In genomic region chr15:73923438-73923837, GRCm38 (mm10) we compare ENCODE assay signal across 10 mouse cellular contexts.
DNase-seq lines count a peak whose midpoint lies in the region; ATAC-seq lines count a peak whose summit lies in the region.
"Had no signal": no experiment of that assay in that cellular context is flagged by ENCODE, and none has a peak within 500 bp of the region (broad histone marks: within the 10 kb centered on the region; RNA-seq: fewer than 3 reads in every experiment).

No protein-coding gene starts in this region.

- H3K4me3 ChIP-seq in midbrain, embryonic 13.5 days (replicated peaks): no peak overlapping the region
- no peak overlapping the region for H3K4me3 ChIP-seq in kidney, embryonic 16.5 days (ENCODE audit: low read length)
- H3K4me3 ChIP-seq: embryonic facial prominence, embryonic 15.5 days; liver, embryonic 13.5 days had no signal

- no peak overlapping the region for H3K27ac ChIP-seq in midbrain, embryonic 13.5 days
- H3K27ac ChIP-seq in kidney, embryonic 16.5 days (ENCODE audit: low read length): no peak overlapping the region
- H3K27ac ChIP-seq: embryonic facial prominence, embryonic 15.5 days; liver, embryonic 13.5 days had no signal

- peak; percentile 74 to 86 for DNase-seq in cerebellum, postnatal 14 days
- no peak for DNase-seq in cerebellum, adult 9-11 months
- DNase-seq in right cerebral cortex, postnatal 10 days (ENCODE audit: low spot score in 2 of 2): peak; percentile 77 to 78
- no peak for DNase-seq in right cerebral cortex, adult 2 months (ENCODE audit: low spot score in 2 of 2)
- peak; percentile 13 to 46 for DNase-seq in heart, postnatal 36 days
- DNase-seq in spleen, postnatal 14 days (ENCODE audit: low spot score in 2 of 2): no peak
- DNase-seq: liver, embryonic 13.5 days had no signal

- H3K9ac ChIP-seq in midbrain, embryonic 13.5 days (replicated peaks): no peak overlapping the region
- no peak overlapping the region for H3K9ac ChIP-seq in kidney, embryonic 16.5 days (replicated peaks; ENCODE audit: low read length)
- H3K9ac ChIP-seq: embryonic facial prominence, embryonic 15.5 days; liver, embryonic 13.5 days had no signal

- no peaks in the 10 kb centered on the region for H3K36me3 ChIP-seq in midbrain, embryonic 13.5 days
- no peaks in the 10 kb centered on the region for H3K36me3 ChIP-seq in kidney, embryonic 16.5 days (ENCODE audit: insufficient read depth, low read length)
- H3K36me3 ChIP-seq: embryonic facial prominence, embryonic 15.5 days; liver, embryonic 13.5 days had no signal

- intact Hi-C loops in heart, postnatal 36 days (cut with DNase I): no loop called here

- peak; percentile 73 for ATAC-seq in midbrain, embryonic 13.5 days
- no peak for ATAC-seq in kidney, embryonic 16.5 days (ENCODE audit: low FRiP score, low TSS enrichment)

- H3K4me2 ChIP-seq in midbrain, embryonic 13.5 days (replicated peaks): no peak overlapping the region
- no peak overlapping the region for H3K4me2 ChIP-seq in kidney, embryonic 16.5 days (replicated peaks; ENCODE audit: low read depth, low read length)
- H3K4me2 ChIP-seq: embryonic facial prominence, embryonic 15.5 days; liver, embryonic 13.5 days had no signal

- H3K9me3 ChIP-seq in midbrain, embryonic 13.5 days: no peaks in the 10 kb centered on the region
- H3K9me3 ChIP-seq in kidney, embryonic 16.5 days (ENCODE audit: low read length): no peaks in the 10 kb centered on the region
- H3K9me3 ChIP-seq: embryonic facial prominence, embryonic 15.5 days; liver, embryonic 13.5 days had no signal

- 77% methylated on average over 2 of the region's 2 CpGs for WGBS in midbrain, embryonic 13.5 days
- 79% methylated on average over 2 of the region's 2 CpGs for WGBS in kidney, embryonic 16.5 days

- no peaks in the 10 kb centered on the region for H3K27me3 ChIP-seq in midbrain, embryonic 13.5 days
- H3K27me3 ChIP-seq in kidney, embryonic 16.5 days (ENCODE audit: insufficient read depth, low read length): no peaks in the 10 kb centered on the region
- H3K27me3 ChIP-seq: embryonic facial prominence, embryonic 15.5 days; liver, embryonic 13.5 days had no signal

- no peaks in the 10 kb centered on the region for H3K4me1 ChIP-seq in midbrain, embryonic 13.5 days (replicated peaks)
- H3K4me1 ChIP-seq in kidney, embryonic 16.5 days (ENCODE audit: insufficient read depth, low read length): no peaks in the 10 kb centered on the region
- H3K4me1 ChIP-seq: embryonic facial prominence, embryonic 15.5 days; liver, embryonic 13.5 days had no signal

Comparison
In these comparisons a context has a peak if more than half of its experiments do, and no peak if none do; other contexts are left out.
1. DNase-seq: peak in cerebellum, postnatal 14 days (2 of 2), right cerebral cortex, postnatal 10 days (2 of 2) and heart, postnatal 36 days (2 of 2); none in cerebellum, adult 9-11 months (single experiment), right cerebral cortex, adult 2 months (0 of 2) and spleen, postnatal 14 days (0 of 2).